In genomic region chr17:29397480-29398433, GRCm38 (mm10) we compare ENCODE assay signal across 7 mouse cellular contexts. TPM values are rescaled to one million over a fixed set of nuclear protein-coding genes. Genes with fewer than 3 reads are reported as not detected.
DNase-seq lines count a peak whose midpoint lies in the region; ATAC-seq lines count a peak whose summit lies in the region.

No protein-coding gene starts in this region.

- DNase-seq in adrenal gland, adult (ENCODE audit: inconsistent age in 2 of 2, low spot score in 1 of 2) = peak; percentile 94 to 97
- peak; percentile 28 for DNase-seq in cerebellum, adult 9-10 months
- DNase-seq in gastrocnemius, adult 18-20 months (ENCODE audit: low spot score) = peak; percentile 85
- peak; percentile 58 for DNase-seq in hindbrain, embryonic 14.5 days (ENCODE audit: low spot score)
- peak; percentile 56 to 63 for DNase-seq in spleen, postnatal 14 days (ENCODE audit: low spot score in 2 of 2)

- H3K27me3 ChIP-seq in hindbrain, embryonic 14.5 days (ENCODE audit: control insufficient read depth, insufficient read depth, low read length) = no peaks in the 10 kb centered on the region
- H3K27me3 ChIP-seq in limb, embryonic 12.5 days = peaks cover 3% of the 10 kb centered on the region; the same call in 1 of the 2 replicates
- peaks cover 32% of the 10 kb centered on the region for H3K27me3 ChIP-seq in midbrain, embryonic 12.5 days

- peaks cover 22% of the 10 kb centered on the region for H3K4me1 ChIP-seq in hindbrain, embryonic 14.5 days (replicated peaks; ENCODE audit: control insufficient read depth, insufficient read depth, low read length)
- peaks cover 28% of the 10 kb centered on the region for H3K4me1 ChIP-seq in limb, embryonic 12.5 days (replicated peaks)
- H3K4me1 ChIP-seq in midbrain, embryonic 12.5 days = peaks cover 29% of the 10 kb centered on the region

- peak overlapping the region; percentile 55 for H3K4me2 ChIP-seq in hindbrain, embryonic 14.5 days (replicated peaks)
- H3K4me2 ChIP-seq in limb, embryonic 12.5 days = peak overlapping the region; percentile 75
- H3K4me2 ChIP-seq in midbrain, embryonic 12.5 days (replicated peaks) = peak overlapping the region; percentile 61

- peak; percentile 59; the same call in 1 of the 2 replicates for ATAC-seq in hindbrain, embryonic 14.5 days (ENCODE audit: low FRiP score)
- ATAC-seq in limb, embryonic 12.5 days (ENCODE audit: insufficient number of reproducible peaks, insufficient read depth, low FRiP score, low TSS enrichment, low read depth) = 0 out of 2 replicates have a peak, but pooled peaks have one; percentile 40
- peak; percentile 78 for ATAC-seq in midbrain, embryonic 12.5 days (ENCODE audit: low FRiP score, low read depth)

- no peaks in the 10 kb centered on the region for H3K36me3 ChIP-seq in hindbrain, embryonic 14.5 days (replicated peaks; ENCODE audit: control insufficient read depth, insufficient read depth)
- no peaks in the 10 kb centered on the region for H3K36me3 ChIP-seq in limb, embryonic 12.5 days
- no peaks in the 10 kb centered on the region for H3K36me3 ChIP-seq in midbrain, embryonic 12.5 days

- 2% methylated on average over 27 of the region's 27 CpGs for WGBS in hindbrain, embryonic 14.5 days
- under 1% methylated on average over 27 of the region's 27 CpGs for WGBS in limb, embryonic 12.5 days
- WGBS in midbrain, embryonic 12.5 days = 2% methylated on average over 27 of the region's 27 CpGs

- H3K4me3 ChIP-seq in hindbrain, embryonic 14.5 days (replicated peaks; ENCODE audit: low read length) = peak overlapping the region; percentile 24
- H3K4me3 ChIP-seq in limb, embryonic 12.5 days (replicated peaks) = peak overlapping the region; percentile 35
- peak overlapping the region; percentile 29 for H3K4me3 ChIP-seq in midbrain, embryonic 12.5 days

- H3K9me3 ChIP-seq in hindbrain, embryonic 14.5 days (ENCODE audit: control insufficient read depth, low read length) = no peaks in the 10 kb centered on the region
- no peaks in the 10 kb centered on the region for H3K9me3 ChIP-seq in limb, embryonic 12.5 days
- H3K9me3 ChIP-seq in midbrain, embryonic 12.5 days = no peaks in the 10 kb centered on the region

- no peak overlapping the region for H3K27ac ChIP-seq in hindbrain, embryonic 14.5 days
- H3K27ac ChIP-seq in limb, embryonic 12.5 days = peak overlapping the region; percentile 90
- H3K27ac ChIP-seq in midbrain, embryonic 12.5 days (replicated peaks) = peak overlapping the region; percentile 46

- H3K9ac ChIP-seq in hindbrain, embryonic 14.5 days = peak overlapping the region; percentile 44; the same call in 1 of the 2 replicates
- H3K9ac ChIP-seq in limb, embryonic 12.5 days (replicated peaks) = peak overlapping the region; percentile 57
- peak overlapping the region; percentile 50 for H3K9ac ChIP-seq in midbrain, embryonic 12.5 days (replicated peaks)

RNA-seq across cellular contexts. Expression of gene Fgd2, which starts 37.0 kb away (rescaled TPM):
- total RNA-seq in gastrocnemius, adult 18-20 months (2021) = 1 to 10 TPM in 1 of 2 experiments, under 1 TPM in 1; 0.68 to 1.6 TPM
- 3.8 and 4.9 TPM in 2 replicates for polyA plus RNA-seq in hindbrain, embryonic 14.5 days (2014; fragmentation: Nextera tagmentation; extraction: Ambion mirVana)
- 5.6 and 7.1 TPM in 2 replicates for polyA plus RNA-seq in limb, embryonic 12.5 days (2016; fragmentation: Nextera tagmentation; extraction: Ambion mirVana)
- 3.6 and 5.3 TPM in 2 replicates for polyA plus RNA-seq in midbrain, embryonic 12.5 days (2016; fragmentation: Nextera tagmentation; extraction: Ambion mirVana)

RNA-seq across cellular contexts. Expression of gene Mtch1, which starts 50.0 kb away (rescaled TPM):
- total RNA-seq in gastrocnemius, adult 18-20 months (2021) = 10 to 100 TPM; 80.1 to 88.4 TPM
- 530 and 564 TPM in 2 replicates for polyA plus RNA-seq in hindbrain, embryonic 14.5 days (2014; fragmentation: Nextera tagmentation; extraction: Ambion mirVana)
- polyA plus RNA-seq in limb, embryonic 12.5 days (2016; fragmentation: Nextera tagmentation; extraction: Ambion mirVana) = 368 and 379 TPM in 2 replicates
- 407 and 436 TPM in 2 replicates for polyA plus RNA-seq in midbrain, embryonic 12.5 days (2016; fragmentation: Nextera tagmentation; extraction: Ambion mirVana)

Comparison
In these comparisons a context has a peak if more than half of its experiments do, and no peak if none do; other contexts are left out.
1. DNase-seq: peak in every context shown above with its lines; median percentile 96 in adrenal gland, adult; 85 in gastrocnemius, adult 18-20 months; 60 in spleen, postnatal 14 days; 58 in hindbrain, embryonic 14.5 days; 28 in cerebellum, adult 9-10 months.